Mouse (Mus musculus) bone marrow, adult 2 months (tissue): ENCODE data around the gene Smc3.

Experiments used
- CTCF ChIP-seq: fragments of 200-500 bp; IDR thresholded peaks from 2 replicates; pipeline ENCODE4 v1.5.1; 2011; ENCODE audit warnings: low read length, control low read depth; ENCODE audit not compliant: control insufficient read depth, insufficient read depth
- POLR2A ChIP-seq: fragments of 200-500 bp; IDR thresholded peaks from 2 replicates; pipeline ENCODE4 v1.6.1; 2011; ENCODE audit warnings: low read depth, mild to moderate bottlenecking, control low read depth, low read length, borderline replicate concordance; ENCODE audit not compliant: control insufficient read depth

- TF ChIP-seq POLR2A (no peak), CTCF (no peak)
These were observed 31.6 kb upstream of the Smc3 start for GRCm38 (mm10) chr19:53568553-53568952.
